Mouse (Mus musculus) C2C12 (cell line): ENCODE measurements around the gene Megf8. TPM values are rescaled to one million over a fixed set of nuclear protein-coding genes. Genes with fewer than 3 reads are reported as not detected.

ENCODE experiments used
- H3K27me3 ChIP-seq: one replicate; pipeline ENCODE4 v1.6.1; 2011; ENCODE audit not compliant: control insufficient read depth, insufficient read depth, insufficient read length
- H3K36me3 ChIP-seq: one replicate; pipeline ENCODE4 v1.6.1; 2011; ENCODE audit not compliant: control insufficient read depth, insufficient read depth
- H3K4me3 ChIP-seq: one replicate; pipeline ENCODE4 v1.5.1; 2011; ENCODE audit warnings: mild to moderate bottlenecking, control low read depth; ENCODE audit not compliant: poor library complexity, insufficient read depth, severe bottlenecking
- H3K79me2 ChIP-seq: one replicate; pipeline ENCODE4 v1.6.1; 2011; ENCODE audit not compliant: control insufficient read depth, insufficient read depth
- H3K79me3 ChIP-seq: one replicate; pipeline ENCODE4 v1.6.1; 2011; ENCODE audit warnings: low read depth, control low read depth
- H3ac ChIP-seq: one replicate; pipeline ENCODE3; 2011; ENCODE audit warnings: low read depth; ENCODE audit not compliant: control insufficient read depth, insufficient read length
- CEBPB ChIP-seq: IDR thresholded peaks from one replicate; pipeline ENCODE4 v1.6.1; 2011; ENCODE audit warnings: low read depth, mild to moderate bottlenecking, control low read depth, moderate library complexity
- CTCF ChIP-seq: IDR thresholded peaks from one replicate; pipeline ENCODE4 v1.5.1; 2011; ENCODE audit not compliant: control insufficient read depth, insufficient read depth, insufficient read length
- FOSL1 ChIP-seq: IDR thresholded peaks from one replicate; pipeline ENCODE4 v1.8.0; 2011; ENCODE audit warnings: mild to moderate bottlenecking, low read length; ENCODE audit not compliant: poor library complexity, insufficient read depth, severe bottlenecking
- MAX ChIP-seq: IDR thresholded peaks from one replicate; pipeline ENCODE4 v1.6.1; 2011; ENCODE audit warnings: mild to moderate bottlenecking, control low read depth
- MYOD1 ChIP-seq: IDR thresholded peaks from one replicate; pipeline ENCODE4 v1.6.1; 2011; ENCODE audit warnings: low read depth; ENCODE audit not compliant: control insufficient read depth, insufficient read length
- MYOG ChIP-seq: IDR thresholded peaks from one replicate; pipeline ENCODE4 v1.6.1; 2011; ENCODE audit not compliant: control insufficient read depth, insufficient read length; ENCODE audit errors: extremely low read depth
- USF1 ChIP-seq: IDR thresholded peaks from one replicate; pipeline ENCODE4 v1.6.1; 2011; ENCODE audit warnings: low read depth, mild to moderate bottlenecking, control low read depth, moderate library complexity
- polyA plus RNA-seq: library from polyadenylated mRNA; unstranded; fragments of >200 nt; fragmentation: generic; extraction: Trizol; gene quantifications from one replicate; pipeline ENCODE4 v1.2.1, GENCODE M21; 2012; ENCODE audit warnings: missing spikeins

Gene Megf8
- polyA plus RNA-seq, 1 experiment = 31.9 TPM

- Histone ChIP-seq H3K79me2 (peaks cover 5% of the 10 kb centered on the region), H3ac (no peak overlapping the region), H3K79me3 (peaks cover 3% of the 10 kb centered on the region), H3K27me3 (no peaks in the 10 kb centered on the region), H3K4me3 (no peak overlapping the region), H3K36me3 (no peaks in the 10 kb centered on the region)
- TF ChIP-seq MYOG (no peak), CEBPB (no peak), FOSL1 (no peak), MYOD1 (no peak), MAX (no peak), USF1 (no peak), CTCF (no peak)
Measured at GRCm38 (mm10) chr7:25273259-25274241, 43.4 kb upstream of the Megf8 start.

GRCm38 (mm10) chr7:25274571-25274970, 42.4 kb upstream of the Megf8 start:
- TF ChIP-seq MYOG (no peak), CEBPB (no peak), MYOD1 (no peak), USF1 (no peak), CTCF (no peak), MAX (no peak), FOSL1 (no peak)
- Histone ChIP-seq H3K79me3 (peaks cover 2% of the 10 kb centered on the region), H3K79me2 (peaks cover 5% of the 10 kb centered on the region), H3ac (no peak overlapping the region), H3K36me3 (no peaks in the 10 kb centered on the region), H3K27me3 (no peaks in the 10 kb centered on the region), H3K4me3 (no peak overlapping the region)

DNA sequence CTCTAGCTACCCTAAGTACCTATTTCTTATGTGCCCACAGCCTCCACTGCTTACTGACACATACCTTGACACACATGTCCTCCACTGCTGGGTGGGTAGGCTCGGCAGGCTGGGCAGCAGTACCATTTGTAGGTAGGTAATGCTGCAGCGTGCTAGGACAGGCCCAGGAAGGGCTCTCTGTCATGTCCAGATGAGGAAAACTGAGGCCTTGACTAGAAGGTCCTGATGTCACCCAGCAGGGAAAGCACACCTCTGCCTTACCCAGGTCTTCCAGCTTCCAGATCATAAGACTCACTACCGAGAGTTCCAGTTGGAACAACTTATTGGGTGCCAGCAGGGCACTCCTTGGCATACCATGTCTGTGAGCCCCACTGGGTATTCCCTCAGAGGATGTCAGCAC, 42.0 kb upstream of the Megf8 start:
- H3K27me3 ChIP-seq = no peaks in the 10 kb centered on the region
- H3K4me3 ChIP-seq = no peak overlapping the region
- no peaks in the 10 kb centered on the region for H3K36me3 ChIP-seq
- H3K79me2 ChIP-seq = peaks cover 5% of the 10 kb centered on the region
- peaks cover 1% of the 10 kb centered on the region for H3K79me3 ChIP-seq
- H3ac ChIP-seq = no peak overlapping the region
- TF ChIP-seq FOSL1 (no peak), CEBPB (no peak), MYOG (no peak), MYOD1 (no peak), MAX (no peak), USF1 (no peak), CTCF (no peak)

DNA sequence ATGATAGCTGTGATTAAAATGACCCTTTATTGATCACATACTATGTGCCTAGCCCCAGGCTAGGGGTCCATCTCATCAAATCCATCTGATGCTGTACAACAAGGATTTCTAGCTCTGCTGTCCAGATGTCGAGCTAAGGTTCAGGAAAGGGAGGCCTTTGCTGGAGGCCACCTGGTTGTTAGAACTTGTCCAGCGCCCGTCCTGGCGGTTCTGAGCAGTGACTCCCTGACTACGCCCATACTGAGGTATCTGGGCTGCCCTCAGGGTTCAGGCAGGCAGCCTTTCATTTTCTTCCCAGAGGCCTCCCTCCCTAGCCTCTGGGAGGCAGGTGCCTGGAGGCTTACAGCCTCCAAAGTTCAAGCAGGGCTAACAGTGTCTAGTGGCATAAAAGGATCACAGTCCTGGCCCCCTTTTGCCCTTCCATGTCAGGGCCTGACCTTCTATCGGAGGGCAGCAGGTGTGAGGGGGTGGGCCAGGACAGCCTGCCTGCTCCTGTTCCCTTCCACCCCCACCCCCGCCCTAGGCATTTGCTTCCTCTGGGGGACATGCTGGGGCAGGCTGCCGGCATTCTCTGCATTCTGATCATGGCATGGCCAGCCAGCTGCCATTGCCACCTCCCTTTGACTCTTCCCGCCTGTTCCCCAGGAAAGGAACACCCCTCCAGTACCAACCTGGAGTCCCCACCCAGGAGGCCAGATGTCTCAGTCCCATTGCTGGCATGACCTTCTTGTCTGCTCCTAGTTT, 41.2 kb upstream of the Megf8 start:
- Histone ChIP-seq H3K4me3 (no peak overlapping the region), H3K79me2 (peaks cover 5% of the 10 kb centered on the region), H3ac (no peak overlapping the region), H3K36me3 (no peaks in the 10 kb centered on the region), H3K27me3 (no peaks in the 10 kb centered on the region), H3K79me3 (no peaks in the 10 kb centered on the region)
- TF ChIP-seq MYOG = no peak
- no peak for TF ChIP-seq CTCF
- TF ChIP-seq MAX = no peak
- no peak for TF ChIP-seq USF1
- no peak for TF ChIP-seq CEBPB
- TF ChIP-seq FOSL1 = no peak
- TF ChIP-seq MYOD1 = no peak

DNA sequence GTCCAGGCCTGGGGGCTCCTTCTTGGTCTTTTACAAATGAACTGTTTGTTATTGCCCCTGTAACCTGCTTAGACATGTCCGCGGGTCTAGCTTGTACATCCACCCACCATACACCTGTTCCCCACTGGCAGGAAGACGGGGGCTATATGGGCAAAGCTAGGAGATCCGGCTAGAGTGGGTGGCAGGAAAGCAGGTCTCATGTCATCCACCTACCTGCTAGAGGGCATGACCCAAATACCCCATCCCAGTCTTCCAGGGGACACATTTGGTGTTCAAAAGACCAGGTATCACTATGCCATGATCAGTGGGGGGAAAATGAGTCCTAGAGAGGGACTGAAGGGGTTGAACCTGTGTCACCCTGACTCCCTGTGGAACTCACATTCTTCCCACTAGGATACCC, 39.6 kb upstream of the Megf8 start:
- peak overlapping the region; percentile 43 for H3ac ChIP-seq
- peak overlapping the region; percentile 36 for H3K4me3 ChIP-seq
- peaks cover 2% of the 10 kb centered on the region for H3K79me3 ChIP-seq
- H3K36me3 ChIP-seq = no peaks in the 10 kb centered on the region
- TF ChIP-seq CEBPB = no peak
- no peak for TF ChIP-seq MYOG
- TF ChIP-seq USF1 = no peak
- no peak for TF ChIP-seq MAX
- no peak for TF ChIP-seq MYOD1
- TF ChIP-seq CTCF = no peak
- TF ChIP-seq FOSL1 = no peak
- peaks cover 5% of the 10 kb centered on the region for H3K79me2 ChIP-seq
- H3K27me3 ChIP-seq = no peaks in the 10 kb centered on the region
